Mouse (Mus musculus): Measurements from ENCODE around the gene Ccnq.

GRCm38 (mm10) chr11:78726366-78726765 is 25.2 kb downstream of the Ccnq start:
- TF ChIP-seq CTCF (IDR thresholded peaks at IDR 0.05; ENCODE audit: control insufficient read depth, insufficient read depth, low read length), result no peak
- no peak for TF ChIP-seq POLR2A (IDR thresholded peaks at IDR 0.05; ENCODE audit: borderline replicate concordance, control insufficient read depth, low read depth, low read length)

All from bone marrow, adult 2 months (tissue).